Mouse (Mus musculus) olfactory bulb, adult 2 months (tissue): ENCODE results near the gene Rabif.

Experiments
- CTCF ChIP-seq: fragments of 200-500 bp; IDR thresholded peaks from 2 replicates; pipeline ENCODE4 v1.5.1; 2012; ENCODE audit warnings: low read depth, mild to moderate bottlenecking, low read length, moderate library complexity; ENCODE audit not compliant: insufficient read depth
- POLR2A ChIP-seq: fragments of 200-500 bp; IDR thresholded peaks from 2 replicates; pipeline ENCODE4 v1.6.1; 2012; ENCODE audit warnings: mild to moderate bottlenecking, low read depth, low read length, moderate library complexity; ENCODE audit not compliant: insufficient read depth

DNA sequence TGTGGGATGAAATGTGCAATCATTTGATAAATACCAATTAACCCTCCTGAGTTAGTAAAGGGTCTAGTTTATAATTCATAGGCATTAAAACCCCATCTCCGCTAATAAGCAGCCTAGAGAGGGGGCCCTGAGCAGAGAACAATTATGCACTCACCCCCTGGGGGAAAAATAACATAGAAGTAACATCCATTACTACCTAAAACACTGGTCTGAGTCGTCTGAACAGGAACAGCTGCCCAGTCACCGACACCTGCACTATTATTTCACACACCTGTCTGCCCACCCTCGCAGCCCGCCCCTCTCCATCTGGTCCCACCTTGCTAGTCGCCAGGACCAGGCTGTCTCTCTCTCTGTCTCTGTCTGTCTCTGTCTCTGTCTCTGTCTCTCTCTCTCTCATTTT lies 18.1 kb downstream of the Rabif start:
- TF ChIP-seq CTCF (no peak), POLR2A (no peak)
